Mouse (Mus musculus): ENCODE data around the gene Bzw1. TPM values are rescaled to one million over a fixed set of nuclear protein-coding genes. Genes with fewer than 3 reads are reported as not detected.
"Not testable (repeated sequence)": the region's sequence is repeated elsewhere in the genome, so short reads cannot be mapped to it uniquely, and the experiment has no call there.

The Bzw1 gene
- 100 to 1,000 TPM; 127 to 145 (median 134) TPM for total RNA-seq (2022)

- DNase-seq (ENCODE audit: low spot score in 2 of 2) = peak; percentile 82 to 89
Measured at GRCm38 (mm10) chr1:58392652-58393283, at the start of gene Bzw1. TSS of gene Bzw1 (plus strand) at chr1:58392898.

GRCm38 (mm10) chr1:58343861-58344260, 48.8 kb upstream of the Bzw1 start:
- DNase-seq (ENCODE audit: low spot score in 2 of 2) = no peak

GRCm38 (mm10) chr1:58344570-58344969, 48.1 kb upstream of the Bzw1 start:
- no peak for DNase-seq (ENCODE audit: low spot score in 2 of 2)

GRCm38 (mm10) chr1:58346159-58346558, 46.5 kb upstream of the Bzw1 start:
- no peak for DNase-seq (ENCODE audit: low spot score in 2 of 2)

GRCm38 (mm10) chr1:58348712-58349111, 44.0 kb upstream of the Bzw1 start:
- DNase-seq (ENCODE audit: low spot score in 2 of 2) = no peak

GRCm38 (mm10) chr1:58353238-58353893, 39.3 kb upstream of the Bzw1 start:
- DNase-seq (ENCODE audit: low spot score in 2 of 2) = no peak

GRCm38 (mm10) chr1:58358958-58359901, 33.5 kb upstream of the Bzw1 start:
- DNase-seq (ENCODE audit: low spot score in 2 of 2) = peak; percentile 32 to 79

- DNase-seq (ENCODE audit: low spot score in 2 of 2) = no peak
Measured at GRCm38 (mm10) chr1:58362296-58362695, 30.4 kb upstream of the Bzw1 start.

GRCm38 (mm10) chr1:58364551-58364950, 28.1 kb upstream of the Bzw1 start:
- DNase-seq (ENCODE audit: low spot score in 2 of 2) = no peak

GRCm38 (mm10) chr1:58365829-58366228, 26.9 kb upstream of the Bzw1 start:
- DNase-seq (ENCODE audit: low spot score in 2 of 2) = no peak

- DNase-seq (ENCODE audit: low spot score in 2 of 2) = no peak
Measured at GRCm38 (mm10) chr1:58366737-58367471, 25.8 kb upstream of the Bzw1 start.

GRCm38 (mm10) chr1:58369716-58370115, 23.0 kb upstream of the Bzw1 start:
- DNase-seq (ENCODE audit: low spot score in 2 of 2) = no peak

GRCm38 (mm10) chr1:58374266-58374665, 18.4 kb upstream of the Bzw1 start:
- DNase-seq (ENCODE audit: low spot score in 2 of 2) = not testable (repeated sequence)

- DNase-seq (ENCODE audit: low spot score in 2 of 2) = no peak
Measured at GRCm38 (mm10) chr1:58375574-58376147, 17.0 kb upstream of the Bzw1 start.

GRCm38 (mm10) chr1:58382586-58383281, 10.0 kb upstream of the Bzw1 start:
- DNase-seq (ENCODE audit: low spot score in 2 of 2) = no peak

- no peak for DNase-seq (ENCODE audit: low spot score in 2 of 2)
Measured at GRCm38 (mm10) chr1:58391421-58392267, 1.1 kb upstream of the Bzw1 start.

- DNase-seq (ENCODE audit: low spot score in 2 of 2) = no peak
Measured at GRCm38 (mm10) chr1:58392268-58392651, 438 bp upstream of the Bzw1 start.

- DNase-seq (ENCODE audit: low spot score in 2 of 2) = peak; percentile 31 to 32
Measured at GRCm38 (mm10) chr1:58393284-58394195, 842 bp downstream of the Bzw1 start.

All from left cerebral cortex, adult 8-10 months (tissue).